Mouse (Mus musculus) forebrain, postnatal 0 days (tissue): ENCODE results near the gene Cygb. TPM values are rescaled to one million over a fixed set of nuclear protein-coding genes. Genes with fewer than 3 reads are reported as not detected.

Experiments used
- ATAC-seq: fragments of 200-750 bp; cut with Nextera tagmentation; 2 replicates; pipeline ENCODE4 v1.8.0; 2017; ENCODE audit warnings: mild to moderate bottlenecking, moderate library complexity
- DNase-seq: peaks from one replicate; pipeline ENCODE4 v3.0.0-alpha.2; 2015
- H3K27ac ChIP-seq: fragments of 300-500 bp; sonication (generic); 2 replicates; pipeline ENCODE4 v1.5.1; 2014; ENCODE audit warnings: low read depth, mild to moderate bottlenecking, antibody characterized with exemption, low read length, moderate library complexity, mixed read lengths
- H3K27me3 ChIP-seq: fragments of 300-500 bp; sonication (generic); 2 replicates; pipeline ENCODE4 v1.6.1; 2014; ENCODE audit warnings: mild to moderate bottlenecking, low read length, mixed read lengths; ENCODE audit not compliant: insufficient read depth
- H3K36me3 ChIP-seq: fragments of 300-500 bp; sonication (generic); 2 replicates; pipeline ENCODE4 v1.6.1; 2014; ENCODE audit warnings: mild to moderate bottlenecking, moderate library complexity; ENCODE audit not compliant: insufficient read depth
- H3K4me1 ChIP-seq: fragments of 300-500 bp; sonication (generic); 2 replicates; pipeline ENCODE4 v1.6.1; 2014; ENCODE audit warnings: antibody characterized with exemption; ENCODE audit not compliant: insufficient read depth
- H3K4me2 ChIP-seq: fragments of 300-500 bp; sonication (generic); 2 replicates; pipeline ENCODE4 v1.6.1; 2014; ENCODE audit warnings: low read depth, mild to moderate bottlenecking, moderate library complexity
- H3K4me3 ChIP-seq: fragments of 300-500 bp; sonication (generic); 2 replicates; pipeline ENCODE4 v1.5.1; 2014; ENCODE audit warnings: low read depth, low read length, mixed read lengths
- H3K9ac ChIP-seq: fragments of 300-500 bp; sonication (generic); 2 replicates; pipeline ENCODE4 v1.6.1; 2014; ENCODE audit warnings: mild to moderate bottlenecking
- H3K9me3 ChIP-seq: fragments of 300-500 bp; sonication (generic); 2 replicates; pipeline ENCODE4 v1.6.1; 2016; ENCODE audit warnings: low read length
- CTCF ChIP-seq: sonication (generic); IDR thresholded peaks from 2 replicates; pipeline ENCODE4 v1.5.1; 2016; ENCODE audit warnings: antibody characterized with exemption, control low read depth, low read depth
- WGBS: fragments of 180-500 bp; shearing (Covaris S2); extraction: QIAGEN DNeasy Blood & Tissue Kit; methylation state at CpG from one replicate; pipeline ENCODE4 v1.1.7; 2014; 5-methylcytosine and 5-hydroxymethylcytosine counted together
- polyA plus RNA-seq: library from polyadenylated mRNA; unstranded; fragments of >200 nt; fragmentation: Nextera tagmentation; extraction: Ambion mirVana; gene quantifications from 2 replicates; pipeline ENCODE4 v1.2.1, GENCODE M21; 2015
- total RNA-seq: library from RNA; depleted of rRNA; stranded (reverse); fragments of >200 nt; gene quantifications from 2 replicates; pipeline ENCODE4 v1.2.3, GENCODE M21; 2014

Gene Cygb
- total and polyA plus RNA-seq, 2 experiments from 2014 or later: 20.7 to 27.6 TPM

GRCm38 (mm10) chr11:116650811-116651210, 3.3 kb downstream of the Cygb start:
- H3K9ac ChIP-seq: no peak overlapping the region
- no peaks in the 10 kb centered on the region for H3K27me3 ChIP-seq
- no peaks in the 10 kb centered on the region for H3K36me3 ChIP-seq
- H3K9me3 ChIP-seq: no peaks in the 10 kb centered on the region
- no peak overlapping the region for H3K27ac ChIP-seq
- ATAC-seq (no peak), DNase-seq (no peak)
- WGBS: 84% methylated on average over 8 of the region's 8 CpGs
- H3K4me2 ChIP-seq: no peak overlapping the region
- no peak for TF ChIP-seq CTCF
- H3K4me3 ChIP-seq: no peak overlapping the region
- H3K4me1 ChIP-seq: no peaks in the 10 kb centered on the region

- no peak overlapping the region for H3K4me2 ChIP-seq
- no peaks in the 10 kb centered on the region for H3K36me3 ChIP-seq
- DNase-seq (no peak), ATAC-seq (no peak)
- no peak for TF ChIP-seq CTCF
- WGBS: 90% methylated on average over 13 of the region's 13 CpGs
- no peaks in the 10 kb centered on the region for H3K9me3 ChIP-seq
- no peaks in the 10 kb centered on the region for H3K27me3 ChIP-seq
- no peak overlapping the region for H3K4me3 ChIP-seq
- no peak overlapping the region for H3K9ac ChIP-seq
- H3K27ac ChIP-seq: no peak overlapping the region
- H3K4me1 ChIP-seq: no peaks in the 10 kb centered on the region
Observed at GRCm38 (mm10) chr11:116649711-116650337, 4.3 kb downstream of the Cygb start.

- TF ChIP-seq CTCF: no peak
- Histone ChIP-seq H3K9ac (no peak overlapping the region), H3K9me3 (no peaks in the 10 kb centered on the region), H3K27me3 (no peaks in the 10 kb centered on the region), H3K4me2 (no peak overlapping the region), H3K27ac (no peak overlapping the region), H3K4me1 (0 out of 2 replicates have a peak, but pooled peaks cover 7% of the 10 kb centered on the region), H3K4me3 (no peak overlapping the region), H3K36me3 (no peaks in the 10 kb centered on the region)
- ATAC-seq (no peak), DNase-seq (no peak)
- WGBS: 73% methylated on average over 10 of the region's 10 CpGs
Observed at GRCm38 (mm10) chr11:116648976-116649375, 5.1 kb downstream of the Cygb start.

- H3K9ac ChIP-seq: no peak overlapping the region
- peaks cover 12% of the 10 kb centered on the region; the same call in 1 of the 2 replicates for H3K4me1 ChIP-seq
- H3K4me3 ChIP-seq: no peak overlapping the region
- DNase-seq (no peak), ATAC-seq (no peak)
- no peak for TF ChIP-seq CTCF
- no peaks in the 10 kb centered on the region for H3K9me3 ChIP-seq
- H3K27me3 ChIP-seq: no peaks in the 10 kb centered on the region
- 69% methylated on average over 18 of the region's 18 CpGs for WGBS
- H3K4me2 ChIP-seq: no peak overlapping the region
- H3K27ac ChIP-seq: no peak overlapping the region
- no peaks in the 10 kb centered on the region for H3K36me3 ChIP-seq
Observed at GRCm38 (mm10) chr11:116648213-116648921, 5.7 kb downstream of the Cygb start.

- Histone ChIP-seq H3K36me3 (no peaks in the 10 kb centered on the region), H3K4me1 (peaks cover 13% of the 10 kb centered on the region; the same call in 1 of the 2 replicates), H3K27ac (no peak overlapping the region), H3K9ac (no peak overlapping the region), H3K4me2 (no peak overlapping the region), H3K27me3 (no peaks in the 10 kb centered on the region), H3K9me3 (no peaks in the 10 kb centered on the region), H3K4me3 (no peak overlapping the region)
- ATAC-seq (no peak), DNase-seq (no peak)
- 67% methylated on average over 11 of the region's 11 CpGs for whole genome bisulfite sequencing
- no peak for TF ChIP-seq CTCF
Observed at GRCm38 (mm10) chr11:116647340-116647991, 6.6 kb downstream of the Cygb start.

- ATAC-seq: no peak
- 85% methylated on average over 7 of the region's 7 CpGs for WGBS
- Histone ChIP-seq H3K4me1 (peaks cover 13% of the 10 kb centered on the region; the same call in 1 of the 2 replicates), H3K9ac (no peak overlapping the region), H3K9me3 (no peaks in the 10 kb centered on the region), H3K36me3 (no peaks in the 10 kb centered on the region), H3K4me3 (no peak overlapping the region), H3K27ac (no peak overlapping the region), H3K4me2 (no peak overlapping the region), H3K27me3 (no peaks in the 10 kb centered on the region)
- TF ChIP-seq CTCF: no peak
- no peak for DNase-seq
Observed at GRCm38 (mm10) chr11:116646771-116647170, 7.3 kb downstream of the Cygb start.

GRCm38 (mm10) chr11:116646136-116646535, 8.0 kb downstream of the Cygb start:
- TF ChIP-seq CTCF: no peak
- ATAC-seq: no peak
- WGBS: 72% methylated on average over 11 of the region's 11 CpGs

More at GRCm38 (mm10) chr11:116646136-116646535, 8.0 kb downstream of the Cygb start:
- no peak overlapping the region for H3K27ac ChIP-seq
- no peaks in the 10 kb centered on the region for H3K36me3 ChIP-seq
- H3K4me3 ChIP-seq: no peak overlapping the region
- H3K4me1 ChIP-seq: peaks cover 13% of the 10 kb centered on the region; the same call in 1 of the 2 replicates
- H3K4me2 ChIP-seq: no peak overlapping the region
- no peaks in the 10 kb centered on the region for H3K27me3 ChIP-seq
- H3K9ac ChIP-seq: no peak overlapping the region
- no peaks in the 10 kb centered on the region for H3K9me3 ChIP-seq
- no peak for DNase-seq
